Mouse (Mus musculus) E14TG2a.4 (cell line): Measurements from ENCODE around the gene Csf2.

ENCODE experiments used
- CTCF ChIP-seq: conservative IDR thresholded peaks from 2 replicates; pipeline ENCODE4 v1.5.1; 2014; ENCODE audit warnings: low read length
- POU5F1 ChIP-seq: IDR thresholded peaks from 2 replicates; pipeline ENCODE4 v1.6.1; 2014; ENCODE audit warnings: low read length, borderline replicate concordance

- TF ChIP-seq POU5F1 (no peak), CTCF (no peak)
Observed at GRCm38 (mm10) chr11:54219903-54220740, 29.3 kb downstream of the Csf2 start.
